Mouse (Mus musculus) embryonic facial prominence, embryonic 13.5 days (tissue): ENCODE data around the gene Otud6a. TPM values are rescaled to one million over a fixed set of nuclear protein-coding genes. Genes with fewer than 3 reads are reported as not detected.

Source experiments
- ATAC-seq: fragments of 200-750 bp; cut with Nextera tagmentation; 2 replicates; pipeline ENCODE4 v1.8.0; 2017; ENCODE audit warnings: low read depth; ENCODE audit not compliant: insufficient number of reproducible peaks, insufficient read depth, low FRiP score, low TSS enrichment
- H3K27ac ChIP-seq: fragments of 300-500 bp; sonication (generic); 2 replicates; pipeline ENCODE4 v1.5.1; 2015; ENCODE audit warnings: moderate library complexity, mild to moderate bottlenecking, inconsistent platforms
- H3K27me3 ChIP-seq: fragments of 300-500 bp; sonication (generic); 2 replicates; pipeline ENCODE4 v1.6.1; 2015; ENCODE audit warnings: mild to moderate bottlenecking, inconsistent platforms
- H3K36me3 ChIP-seq: fragments of 300-500 bp; sonication (generic); 2 replicates; pipeline ENCODE4 v1.6.1; 2015; ENCODE audit warnings: mild to moderate bottlenecking, inconsistent platforms
- H3K4me1 ChIP-seq: fragments of 300-500 bp; sonication (generic); 2 replicates; pipeline ENCODE4 v1.6.1; 2015; ENCODE audit warnings: inconsistent platforms
- H3K4me2 ChIP-seq: fragments of 300-500 bp; sonication (generic); 2 replicates; pipeline ENCODE4 v1.6.1; 2015; ENCODE audit warnings: moderate library complexity, mild to moderate bottlenecking, inconsistent platforms
- H3K4me3 ChIP-seq: fragments of 300-500 bp; sonication (generic); 2 replicates; pipeline ENCODE4 v1.5.1; 2015; ENCODE audit warnings: mild to moderate bottlenecking, inconsistent platforms
- H3K9ac ChIP-seq: fragments of 300-500 bp; sonication (generic); 2 replicates; pipeline ENCODE4 v1.6.1; 2015; ENCODE audit warnings: mild to moderate bottlenecking, inconsistent platforms
- H3K9me3 ChIP-seq: fragments of 300-500 bp; sonication (generic); 2 replicates; pipeline ENCODE4 v1.6.1; 2016; ENCODE audit warnings: inconsistent platforms
- WGBS: fragments of 180-500 bp; shearing (Covaris S2); methylation state at CpG from one replicate; pipeline ENCODE4 v1.1.7; 2015; ENCODE audit warnings: mixed read lengths; 5-methylcytosine and 5-hydroxymethylcytosine counted together
- microRNA counts: library from miRNA; unstranded; fragments of <30 nt; microRNA quantifications from one replicate; lab custom pipeline; 2016
- microRNA-seq: library from miRNA; unstranded; fragments of <30 nt; microRNA quantifications from one replicate; pipeline ENCODE4, GENCODE M21; 2016
- polyA plus RNA-seq: library from polyadenylated mRNA; unstranded; fragments of >200 nt; fragmentation: Nextera tagmentation; extraction: Ambion mirVana; gene quantifications from 2 replicates; pipeline ENCODE4 v1.2.1, GENCODE M21; 2015

The Otud6a gene
- polyA plus RNA-seq, 1 experiment from 2014 or later, result not detected

DNA sequence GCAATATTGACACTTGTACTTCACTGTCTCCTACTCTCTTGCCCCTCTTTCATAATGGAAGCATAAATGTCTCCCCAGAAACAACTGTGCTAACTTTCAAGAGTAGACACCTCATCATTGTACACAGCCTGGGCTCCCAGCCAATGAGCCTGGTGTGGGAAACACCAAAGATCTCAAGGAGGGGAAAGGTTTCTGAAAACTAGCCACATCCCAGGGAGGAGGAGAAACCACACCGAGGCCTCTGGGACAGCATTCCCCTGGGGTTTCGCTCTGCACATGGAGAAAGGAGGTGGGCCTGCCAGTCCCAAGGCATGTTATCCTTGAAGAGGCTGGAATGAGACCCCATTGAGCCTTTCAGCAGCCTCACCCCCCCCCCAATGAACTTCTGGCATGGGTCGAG is 41.3 kb downstream of the Otud6a start:
- no peaks in the 10 kb centered on the region for H3K4me1 ChIP-seq
- no peak overlapping the region for H3K4me2 ChIP-seq
- H3K27ac ChIP-seq, result no peak overlapping the region
- no peak for ATAC-seq
- 93% methylated on average over 3 of the region's 3 CpGs for WGBS
- no peaks in the 10 kb centered on the region for H3K9me3 ChIP-seq
- H3K9ac ChIP-seq, result no peak overlapping the region
- no peak overlapping the region for H3K4me3 ChIP-seq
- H3K36me3 ChIP-seq, result no peaks in the 10 kb centered on the region
- H3K27me3 ChIP-seq, result peaks cover 53% of the 10 kb centered on the region

DNA sequence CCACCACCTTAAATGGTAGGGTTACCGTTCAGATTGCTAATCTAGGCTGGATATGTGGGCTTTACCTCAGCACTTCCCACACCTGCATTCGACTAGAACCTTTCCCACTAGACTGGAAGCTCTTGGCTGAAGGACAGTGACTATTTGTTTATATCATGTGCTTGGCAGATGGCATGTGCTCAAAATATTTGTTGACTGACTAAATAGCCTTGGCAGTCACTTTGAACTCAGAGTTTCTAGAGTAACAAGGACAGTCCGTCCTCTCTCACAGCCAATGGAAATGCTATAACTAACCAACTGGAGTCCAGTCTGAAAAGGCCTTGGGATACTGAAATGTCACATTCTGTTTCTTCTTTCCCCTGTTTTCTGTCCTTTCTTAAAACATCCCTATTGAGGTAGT is 42.7 kb downstream of the Otud6a start:
- no peak overlapping the region for H3K9ac ChIP-seq
- H3K27me3 ChIP-seq, result peaks cover 60% of the 10 kb centered on the region
- no peak overlapping the region for H3K4me2 ChIP-seq
- ATAC-seq, result no peak
- no peaks in the 10 kb centered on the region for H3K9me3 ChIP-seq
- no peak overlapping the region for H3K4me3 ChIP-seq
- 80% methylated on average over 3 of the region's 3 CpGs for WGBS
- H3K4me1 ChIP-seq, result no peaks in the 10 kb centered on the region
- no peaks in the 10 kb centered on the region for H3K36me3 ChIP-seq
- no peak overlapping the region for H3K27ac ChIP-seq

DNA sequence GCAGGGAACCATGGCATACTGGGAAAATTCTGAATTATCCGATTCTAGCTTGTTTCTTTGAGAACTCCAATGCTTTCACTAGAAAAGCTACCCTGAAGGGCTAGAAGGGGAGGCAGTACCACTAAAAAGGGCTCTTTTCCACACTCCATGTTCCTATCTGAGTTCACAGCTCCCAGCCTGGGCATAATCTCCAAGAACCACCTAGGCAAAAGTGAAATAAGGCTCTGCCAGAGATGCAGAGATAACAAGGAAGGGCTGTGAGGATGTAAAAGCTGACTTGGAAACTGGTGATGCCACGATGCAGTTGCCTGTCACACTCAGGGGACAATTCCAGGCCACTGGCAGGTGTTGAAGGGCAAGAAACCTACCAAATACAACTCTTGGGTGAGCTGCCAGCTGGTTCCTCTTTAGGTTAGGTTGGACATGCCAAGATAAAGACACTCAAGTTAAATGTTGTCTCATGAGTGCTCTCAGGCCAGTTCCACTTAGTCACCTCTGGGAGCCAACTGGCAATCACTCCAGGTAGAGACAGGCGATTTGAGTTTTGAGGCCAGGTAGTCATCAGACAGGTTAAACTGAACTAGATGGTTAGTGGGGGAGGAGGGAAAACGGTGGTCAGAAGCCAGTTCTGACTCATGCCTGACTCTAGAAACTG is 46.9 kb downstream of the Otud6a start:
- H3K27me3 ChIP-seq, result peaks cover 54% of the 10 kb centered on the region
- no peak overlapping the region for H3K4me3 ChIP-seq
- no peak for ATAC-seq
- H3K4me2 ChIP-seq, result no peak overlapping the region
- H3K27ac ChIP-seq, result no peak overlapping the region
- no peak overlapping the region for H3K9ac ChIP-seq
- WGBS, result 59% methylated on average over 4 of the region's 4 CpGs
- no peaks in the 10 kb centered on the region for H3K36me3 ChIP-seq
- H3K9me3 ChIP-seq, result no peaks in the 10 kb centered on the region
- no peaks in the 10 kb centered on the region; the same call in 1 of the 2 replicates for H3K4me1 ChIP-seq

MicroRNAs within 50 kb of the gene (microRNA counts, 519-probe panel; counts per million panel counts)
- 3,313 counts per million, percentile 76 among the panel's probes with 10 or more counts for microRNA mmu-miR-676 (lab: Ali Mortazavi, UCI)

Small RNA genes within 50 kb of the gene (microRNA-seq; reads per million reads assigned to microRNA genes)
- 1,075 reads per million, percentile 77 among the genes with 10 or more reads in this experiment for gene Mir676

Other genes with a start within 250 kb of the Otud6a start
- 0.46 and 0.58 TPM in 2 replicates for gene Awat2, start 13.7 kb downstream of the Otud6a start, polyA plus RNA-seq
- 43.7 and 45.4 TPM in 2 replicates for gene Igbp1, start 65.3 kb downstream of the Otud6a start, polyA plus RNA-seq
- gene Dgat2l6, start 95.8 kb downstream of the Otud6a start, polyA plus RNA-seq, result not detected in 2 replicates
- gene Awat1, start 143.2 kb downstream of the Otud6a start, polyA plus RNA-seq, result not detected in 2 replicates
- not detected in 2 replicates for gene P2ry4, start 165.9 kb downstream of the Otud6a start, polyA plus RNA-seq
- not detected in 2 replicates for gene Arr3, start 176.5 kb downstream of the Otud6a start, polyA plus RNA-seq
- gene Kif4, start 196.7 kb downstream of the Otud6a start, polyA plus RNA-seq, result 27.1 and 27.9 TPM in 2 replicates
- 117 and 133 TPM in 2 replicates for gene Pdzd11, start 197.6 kb downstream of the Otud6a start, polyA plus RNA-seq